Mouse (Mus musculus) CH12.LX (cell line): ENCODE data around the gene Ikbip. TPM values are rescaled to one million over a fixed set of nuclear protein-coding genes. Genes with fewer than 3 reads are reported as not detected.

ENCODE experiments used
- DNase-seq: peaks from one replicate; pipeline ENCODE4 v3.0.0-alpha.2; 2013; ENCODE audit errors: extremely low read depth
- H3K27ac ChIP-seq: 2 replicates; pipeline ENCODE4 v1.5.1; 2012; ENCODE audit warnings: low read depth, mild to moderate bottlenecking, control low read depth, moderate library complexity; ENCODE audit not compliant: insufficient read depth
- H3K27me3 ChIP-seq: replicated peaks from 2 replicates; pipeline ENCODE3; 2012; ENCODE audit warnings: inconsistent platforms
- H3K36me3 ChIP-seq, 2 experiments: replicated peaks in 1 of 2; 2 replicates each; pipeline versions ENCODE3 to v1.6.1; 2012; ENCODE audit warnings: inconsistent platforms in 1 of 2, low read length in 1 of 2, mild to moderate bottlenecking in 1 of 2, mixed read lengths in 1 of 2, moderate library complexity in 1 of 2; ENCODE audit not compliant: control insufficient read depth in 1 of 2, insufficient read depth in 1 of 2
- H3K4me1 ChIP-seq, 2 experiments: 2 replicates each; pipeline ENCODE4 v1.6.1; 2012; ENCODE audit warnings: inconsistent platforms in 1 of 2, moderate library complexity in 1 of 2; ENCODE audit not compliant: insufficient read depth in 2 of 2, control insufficient read depth in 1 of 2
- H3K4me2 ChIP-seq: 2 replicates; pipeline ENCODE4 v1.6.1; 2012; ENCODE audit warnings: low read depth, mild to moderate bottlenecking, control low read depth; ENCODE audit not compliant: poor library complexity, insufficient read depth, severe bottlenecking
- H3K4me3 ChIP-seq, 3 experiments: fragments of 150-350 bp in 1 of 3; sonication (generic) in 1 of 3; replicated peaks in 1 of 3; 2 replicates each; pipeline versions ENCODE3 to v1.5.1; 2011 to 2012; ENCODE audit warnings: low read depth in 2 of 3, low read length in 2 of 3, mild to moderate bottlenecking in 2 of 3, moderate library complexity in 2 of 3, control low read depth in 1 of 3, improper control_type of control experiment in 1 of 3, inconsistent platforms in 1 of 3, mixed read lengths in 1 of 3; ENCODE audit not compliant: poor library complexity in 1 of 3
- H3K79me2 ChIP-seq: replicated peaks from 2 replicates; pipeline ENCODE4 v1.6.1; 2012; ENCODE audit warnings: mild to moderate bottlenecking, moderate library complexity; ENCODE audit not compliant: control insufficient read depth, poor library complexity, insufficient read depth, severe bottlenecking; ENCODE audit errors: extremely low read depth
- H3K9ac ChIP-seq: 2 replicates; pipeline ENCODE4 v1.6.1; 2012; ENCODE audit warnings: low read depth, mild to moderate bottlenecking, control low read depth, moderate library complexity; ENCODE audit not compliant: insufficient read depth
- H3K9me3 ChIP-seq: replicated peaks from 2 replicates; pipeline ENCODE3; 2012; ENCODE audit warnings: low read length, inconsistent platforms, mixed read lengths
- BHLHE40 ChIP-seq: IDR thresholded peaks from 2 replicates; pipeline ENCODE4 v1.6.1; 2011; ENCODE audit warnings: mild to moderate bottlenecking, low read depth, low read length, improper control_type of control experiment
- CHD1 ChIP-seq: IDR thresholded peaks from 2 replicates; pipeline ENCODE4 v1.6.1; 2012; ENCODE audit warnings: low read depth, low read length, improper control_type of control experiment, inconsistent platforms
- CHD2 ChIP-seq: IDR thresholded peaks from 2 replicates; pipeline ENCODE4 v1.6.1; 2011; ENCODE audit warnings: low read length, improper control_type of control experiment
- CTCF ChIP-seq, 2 experiments: IDR thresholded peaks in 1 of 2; conservative IDR thresholded peaks in 1 of 2; 2 replicates each; pipeline ENCODE4 v1.5.1; 2011 to 2012; ENCODE audit warnings: low read depth in 2 of 2, low read length in 2 of 2, improper control_type of control experiment in 1 of 2, inconsistent platforms in 1 of 2, mild to moderate bottlenecking in 1 of 2, moderate library complexity in 1 of 2
- E2F4 ChIP-seq: IDR thresholded peaks from 2 replicates; pipeline ENCODE4 v1.6.1; 2011; ENCODE audit warnings: low read depth, low read length, improper control_type of control experiment; ENCODE audit not compliant: insufficient replicate concordance
- ELF1 ChIP-seq: IDR thresholded peaks from 2 replicates; pipeline ENCODE4 v1.6.1; 2014; ENCODE audit warnings: low read depth, mild to moderate bottlenecking, inconsistent platforms, low read length, improper control_type of control experiment
- EP300 ChIP-seq: IDR thresholded peaks from 2 replicates; pipeline ENCODE4 v1.6.1; 2011; ENCODE audit warnings: low read length, improper control_type of control experiment
- ETS1 ChIP-seq: conservative IDR thresholded peaks from 2 replicates; pipeline ENCODE4 v1.6.1; 2012; ENCODE audit warnings: low read depth, mild to moderate bottlenecking, inconsistent platforms, low read length, improper control_type of control experiment, moderate library complexity
- GABPA ChIP-seq: IDR thresholded peaks from 2 replicates; pipeline ENCODE4 v1.6.1; 2012; ENCODE audit warnings: low read depth, low read length, improper control_type of control experiment, inconsistent platforms; ENCODE audit not compliant: insufficient replicate concordance
- HCFC1 ChIP-seq: IDR thresholded peaks from 2 replicates; pipeline ENCODE4 v1.6.1; 2012; ENCODE audit warnings: low read depth, mild to moderate bottlenecking, inconsistent platforms, low read length, improper control_type of control experiment
- IRF4 ChIP-seq: IDR thresholded peaks from 2 replicates; pipeline ENCODE4 v1.6.1; 2014; ENCODE audit warnings: low read depth, mild to moderate bottlenecking, inconsistent platforms, low read length, improper control_type of control experiment
- JUN ChIP-seq: IDR thresholded peaks from 2 replicates; pipeline ENCODE4 v1.6.1; 2011; ENCODE audit warnings: low read depth, mild to moderate bottlenecking, low read length, improper control_type of control experiment, moderate library complexity; ENCODE audit not compliant: insufficient read depth
- JUND ChIP-seq: conservative IDR thresholded peaks from 2 replicates; pipeline ENCODE4 v1.6.1; 2011; ENCODE audit warnings: low read depth, low read length, improper control_type of control experiment
- KAT2A ChIP-seq: IDR thresholded peaks from 2 replicates; pipeline ENCODE4 v1.6.1; 2012; ENCODE audit warnings: low read length, improper control_type of control experiment, inconsistent platforms; ENCODE audit not compliant: insufficient replicate concordance
- MAFK ChIP-seq: IDR thresholded peaks from 2 replicates; pipeline ENCODE4 v1.6.1; 2011; ENCODE audit warnings: low read length, improper control_type of control experiment; ENCODE audit not compliant: insufficient replicate concordance
- MAX ChIP-seq: IDR thresholded peaks from 2 replicates; pipeline ENCODE4 v1.6.1; 2011; ENCODE audit warnings: low read length, improper control_type of control experiment
- MAZ ChIP-seq: IDR thresholded peaks from 2 replicates; pipeline ENCODE4 v1.6.1; 2012; ENCODE audit warnings: low read depth, mild to moderate bottlenecking, inconsistent platforms, low read length, improper control_type of control experiment, moderate library complexity
- MEF2A ChIP-seq: IDR thresholded peaks from 2 replicates; pipeline ENCODE4 v1.6.1; 2014; ENCODE audit warnings: low read depth, mild to moderate bottlenecking, inconsistent platforms, low read length, improper control_type of control experiment, borderline replicate concordance
- MXI1 ChIP-seq: IDR thresholded peaks from 2 replicates; pipeline ENCODE4 v1.6.1; 2011; ENCODE audit warnings: mild to moderate bottlenecking, low read depth, low read length, improper control_type of control experiment
- MYC ChIP-seq: IDR thresholded peaks from 2 replicates; pipeline ENCODE4 v1.6.1; 2011; ENCODE audit warnings: low read depth, mild to moderate bottlenecking, improper control_type of control experiment, low read length
- NELFE ChIP-seq: IDR thresholded peaks from 2 replicates; pipeline ENCODE4 v1.6.1; 2011; ENCODE audit warnings: low read depth, low read length, improper control_type of control experiment
- NRF1 ChIP-seq: IDR thresholded peaks from 2 replicates; pipeline ENCODE4 v1.6.1; 2014; ENCODE audit warnings: low read depth, mild to moderate bottlenecking, inconsistent platforms, low read length, improper control_type of control experiment, moderate library complexity
- PAX5 ChIP-seq: IDR thresholded peaks from 2 replicates; pipeline ENCODE4 v1.6.1; 2012; ENCODE audit warnings: low read length, inconsistent platforms, mixed read lengths
- POLR2A ChIP-seq: IDR thresholded peaks from 2 replicates; pipeline ENCODE4 v1.6.1; 2011; ENCODE audit warnings: low read depth, mild to moderate bottlenecking, improper control_type of control experiment, low read length
- POLR2AphosphoS2 ChIP-seq: IDR thresholded peaks from 2 replicates; pipeline ENCODE4 v1.6.1; 2011; ENCODE audit warnings: low read depth, low read length, improper control_type of control experiment
- RAD21 ChIP-seq: IDR thresholded peaks from 2 replicates; pipeline ENCODE4 v1.6.1; 2011; ENCODE audit warnings: low read depth, mild to moderate bottlenecking, low read length, improper control_type of control experiment, moderate library complexity
- RCOR1 ChIP-seq: conservative IDR thresholded peaks from 2 replicates; pipeline ENCODE4 v1.6.1; 2012; ENCODE audit warnings: low read depth, mild to moderate bottlenecking, inconsistent platforms, low read length, improper control_type of control experiment
- SIN3A ChIP-seq: IDR thresholded peaks from 2 replicates; pipeline ENCODE4 v1.6.1; 2012; ENCODE audit warnings: low read length, improper control_type of control experiment, inconsistent platforms
- SMC3 ChIP-seq: IDR thresholded peaks from 2 replicates; pipeline ENCODE4 v1.6.1; 2011; ENCODE audit warnings: low read depth, low read length, improper control_type of control experiment
- TBP ChIP-seq: conservative IDR thresholded peaks from 2 replicates; pipeline ENCODE4 v1.6.1; 2011; ENCODE audit warnings: low read depth, low read length, improper control_type of control experiment
- TCF12 ChIP-seq: IDR thresholded peaks from 2 replicates; pipeline ENCODE4 v1.6.1; 2014; ENCODE audit warnings: low read depth, mild to moderate bottlenecking, inconsistent platforms, low read length, improper control_type of control experiment
- UBTF ChIP-seq: IDR thresholded peaks from 2 replicates; pipeline ENCODE4 v1.6.1; 2012; ENCODE audit warnings: low read depth, mild to moderate bottlenecking, inconsistent platforms, low read length, improper control_type of control experiment, moderate library complexity
- USF1 ChIP-seq: IDR thresholded peaks from 2 replicates; pipeline ENCODE4 v1.6.1; 2014; ENCODE audit warnings: low read depth, mild to moderate bottlenecking, inconsistent platforms, low read length, improper control_type of control experiment
- USF2 ChIP-seq: conservative IDR thresholded peaks from 2 replicates; pipeline ENCODE4 v1.6.1; 2011; ENCODE audit warnings: low read depth, low read length, improper control_type of control experiment
- ZC3H11A ChIP-seq: IDR thresholded peaks from 2 replicates; pipeline ENCODE4 v1.6.1; 2012; ENCODE audit warnings: low read depth, mild to moderate bottlenecking, inconsistent platforms, low read length, improper control_type of control experiment
- ZKSCAN1 ChIP-seq: IDR thresholded peaks from 2 replicates; pipeline ENCODE4 v1.6.1; 2012; ENCODE audit warnings: low read depth, inconsistent platforms, low read length, improper control_type of control experiment, borderline replicate concordance
- ZMIZ1 ChIP-seq: IDR thresholded peaks from 2 replicates; pipeline ENCODE4 v1.6.1; 2012; ENCODE audit warnings: low read depth, mild to moderate bottlenecking, inconsistent platforms, low read length, improper control_type of control experiment
- ZNF384 ChIP-seq: IDR thresholded peaks from 2 replicates; pipeline ENCODE4 v1.6.1; 2012; ENCODE audit warnings: low read depth, low read length, improper control_type of control experiment, inconsistent platforms
- dilution Hi-C: fragments of 300-500 bp; cut with MboI; formaldehyde crosslinking; loops from 2 replicates; pipeline ENCODE4 v1.14.3; 2020; ENCODE audit warnings: low sequenced_read_pairs; ENCODE audit not compliant: extremely low pct_unique_long_range_greater_than_20kb, extremely low pct_ligation_motif_present
- in situ Hi-C: fragments of 300-500 bp; cut with MboI; formaldehyde crosslinking; loops from 3 replicates; pipeline ENCODE4 v1.14.3; 2019; ENCODE audit warnings: low sequenced_read_pairs, low pct_ligation_motif_present, low pct_unique_long_range_greater_than_20kb, mixed read lengths
- polyA plus RNA-seq: library from polyadenylated mRNA; unstranded; fragments of >175 nt; gene quantifications from 2 replicates; pipeline ENCODE4 v1.2.1, GENCODE M21; 2012; ENCODE audit warnings: low read depth; ENCODE audit not compliant: insufficient read length
- total RNA-seq, 2 experiments: library from RNA; depleted of rRNA; stranded (reverse); fragments of 300-350 nt in 1 of 2; fragments of >200 nt in 1 of 2; gene quantifications; 2 replicates each; pipeline ENCODE4 v1.2.3; 2012 to 2014

The Ikbip gene
- total and polyA plus RNA-seq, 3 experiments, result 2.1 to 7.2 (median 6.0) TPM

DNA sequence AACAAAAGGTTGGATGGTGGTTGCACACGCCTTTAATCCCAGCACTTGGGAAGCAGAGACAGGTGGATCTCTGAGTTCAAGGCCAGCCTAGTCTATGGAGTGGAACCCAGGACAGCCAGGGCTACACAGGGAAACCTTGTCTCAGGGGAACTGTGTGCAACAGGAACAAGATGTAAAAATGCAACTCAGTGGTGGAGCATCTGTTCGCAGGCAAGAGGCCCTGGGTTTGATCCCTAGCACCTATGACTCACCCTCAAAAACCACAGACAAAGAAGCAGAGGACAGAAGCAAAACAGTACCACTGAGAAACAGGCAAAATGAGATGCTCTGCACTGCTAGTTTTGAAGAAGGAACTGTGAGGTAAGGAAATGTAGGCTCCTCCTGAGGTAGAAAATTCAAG is 6.1 kb upstream of the Ikbip start:
- DNase-seq, result peak; percentile 88
- H3K9ac ChIP-seq, result no peak overlapping the region
- no peaks in the 10 kb centered on the region for H3K27me3 ChIP-seq
- H3K79me2 ChIP-seq, result peaks cover 6% of the 10 kb centered on the region
- in situ Hi-C loops, result loop anchor here (5.0 kb wide), 1 partner anchor 66 kb away; no protein-coding TSS in a partner anchor
- H3K36me3 ChIP-seq, result peaks cover 19 to 56% of the 10 kb centered on the region in 2 experiments
- TF ChIP-seq MAFK (0 out of 2 replicates have a peak, but pooled peaks have one; percentile 61), TCF12 (peak; percentile 87), POLR2A (no peak), JUND (peak; percentile 87), CHD1 (no peak), MAZ (peak; percentile 46; the same call in 1 of the 2 replicates), GABPA (no peak), MAX (peak; percentile 35; the same call in 1 of the 2 replicates), CTCF (conservative IDR thresholded peaks at IDR 0.05 in 1 of 2, IDR thresholded peaks at IDR 0.05 in 1 of 2; ENCODE audit: low read depth in 2 of 2, low read length in 2 of 2) (no peak), MXI1 (no peak), ETS1 (peak; percentile 91), IRF4 (peak; percentile 86), E2F4 (no peak), ZNF384 (no peak), CHD2 (peak; percentile 61), JUN (peak; percentile 84), USF2 (no peak), NELFE (no peak), NRF1 (no peak), EP300 (peak; percentile 94), USF1 (no peak), RAD21 (no peak), BHLHE40 (peak; percentile 65), SMC3 (0 out of 2 replicates have a peak, but pooled peaks have one; percentile 6), POLR2AphosphoS2 (no peak), ZC3H11A (no peak), ZMIZ1 (peak; percentile 24; the same call in 1 of the 2 replicates), TBP (no peak), SIN3A (peak; percentile 60), MYC (no peak), MEF2A (peak; percentile 73), UBTF (no peak), RCOR1 (peak; percentile 91), PAX5 (no peak), KAT2A (0 out of 2 replicates have a peak, but pooled peaks have one; percentile 62), ZKSCAN1 (no peak), HCFC1 (0 out of 2 replicates have a peak, but pooled peaks have one; percentile 14), ELF1 (no peak)
- no peak overlapping the region for H3K4me3 ChIP-seq
- H3K4me2 ChIP-seq, result no peak overlapping the region
- dilution Hi-C loops, result no loop called here
- peaks cover 6 to 28% of the 10 kb centered on the region in 2 experiments for H3K4me1 ChIP-seq
- H3K9me3 ChIP-seq, result peaks cover 5% of the 10 kb centered on the region
- H3K27ac ChIP-seq, result no peak overlapping the region
